Comparison of ENCODE assay signal across 8 mouse cellular contexts in genomic region chr13:109440881-109441280, GRCm38 (mm10).
DNase-seq lines count a peak whose midpoint lies in the region; ATAC-seq and TF ChIP-seq lines count a peak whose summit lies in the region.

No protein-coding gene starts in this region.

- peaks cover 2% of the 10 kb centered on the region; the same call in 1 of the 2 replicates for H3K4me1 ChIP-seq in cortical plate, adult 2 months (ENCODE audit: control insufficient read depth, insufficient read depth, low read length)

- no peak for TF ChIP-seq CTCF in cortical plate, adult 2 months (IDR thresholded peaks at IDR 0.05; ENCODE audit: extremely low read depth, insufficient read depth, low read length)

- H3K79me2 ChIP-seq in macrophage (ENCODE audit: inconsistent target) = no peaks in the 10 kb centered on the region

- H3K36me3 ChIP-seq in macrophage (ENCODE audit: inconsistent target) = no peaks in the 10 kb centered on the region

- peak overlapping the region; percentile 66 for H3K4me3 ChIP-seq in cortical plate, adult 2 months (ENCODE audit: insufficient read depth, low read length)
- H3K4me3 ChIP-seq in macrophage (ENCODE audit: inconsistent target) = peak overlapping the region; percentile 42

- ATAC-seq in activated CD4-positive, CD25-positive, alpha-beta regulatory T cell, adult 4 months = peak; percentile 49

- 0 out of 2 replicates have a peak overlapping the region, but pooled peaks have one; percentile 61 for H3K27ac ChIP-seq in cortical plate, adult 2 months (ENCODE audit: insufficient read depth, low read length)
- peak overlapping the region; percentile 56 for H3K27ac ChIP-seq in macrophage

- under 1% methylated on average over 12 of the region's 12 CpGs for WGBS in macrophage (ENCODE audit: missing documents)

- peak; percentile 68 for DNase-seq in gastrocnemius, postnatal 10 days
- peak; percentile 74 for DNase-seq in hindlimb bud, embryonic 11.5 days (ENCODE audit: extremely low spot score, low read depth, low spot score)
- peak; percentile 69 to 76 for DNase-seq in left cerebral cortex, adult 8-10 months (ENCODE audit: low spot score in 2 of 2)
- peak; percentile 88 for DNase-seq in right cerebral cortex, adult 18-20 months
- peak; percentile 59 to 67 for DNase-seq in urinary bladder, adult 18-20 months (ENCODE audit: low spot score in 2 of 2)

- peak; percentile 64; the same call in 1 of the 2 replicates for TF ChIP-seq POLR2A in cortical plate, adult 2 months (IDR thresholded peaks at IDR 0.05; ENCODE audit: extremely low read depth, insufficient read depth, low read length)

Comparison
In these comparisons a context has a peak if more than half of its experiments do, and no peak if none do; other contexts are left out.
1. Peak in every context shown above with its lines: DNase-seq, ATAC-seq, H3K4me3 ChIP-seq and H3K27ac ChIP-seq.